Mouse (Mus musculus): ENCODE results near the gene Taf1c. TPM values are rescaled to one million over a fixed set of nuclear protein-coding genes. Genes with fewer than 3 reads are reported as not detected.

The Taf1c gene
- polyA plus RNA-seq, 1 experiment from 2014 or later = 11.4 TPM

GRCm38 (mm10) chr8:119620848-119621465 lies 15.9 kb upstream of the Taf1c start:
- Histone ChIP-seq H3K4me3 (ENCODE audit: low read depth, low read length) (no peak overlapping the region), H3K36me3 (ENCODE audit: control insufficient read depth, insufficient read depth, low read length) (no peaks in the 10 kb centered on the region), H3K9me3 (ENCODE audit: control insufficient read depth, low read length) (no peaks in the 10 kb centered on the region), H3K4me1 (ENCODE audit: control insufficient read depth, insufficient read depth, low read length) (no peaks in the 10 kb centered on the region), H3K9ac (ENCODE audit: low read length) (no peak overlapping the region), H3K27ac (replicated peaks; ENCODE audit: low read depth, low read length) (no peak overlapping the region), H3K4me2 (ENCODE audit: low read depth, severe bottlenecking) (no peak overlapping the region), H3K27me3 (ENCODE audit: control insufficient read depth, insufficient read depth, low read length) (no peaks in the 10 kb centered on the region)
- DNase-seq (ENCODE audit: low spot score) (no peak), ATAC-seq (ENCODE audit: insufficient number of reproducible peaks, low FRiP score, low TSS enrichment, low read depth) (no peak)
- 90% methylated on average over 14 of the region's 14 CpGs for WGBS

- H3K4me2 ChIP-seq (ENCODE audit: low read depth, severe bottlenecking) = no peak overlapping the region
- H3K27ac ChIP-seq (replicated peaks; ENCODE audit: low read depth, low read length) = no peak overlapping the region
- no peak overlapping the region for H3K4me3 ChIP-seq (ENCODE audit: low read depth, low read length)
- DNase-seq (ENCODE audit: low spot score) (no peak), ATAC-seq (ENCODE audit: insufficient number of reproducible peaks, low FRiP score, low TSS enrichment, low read depth) (no peak)
- H3K27me3 ChIP-seq (ENCODE audit: control insufficient read depth, insufficient read depth, low read length) = no peaks in the 10 kb centered on the region
- H3K9me3 ChIP-seq (ENCODE audit: control insufficient read depth, low read length) = no peaks in the 10 kb centered on the region
- no peaks in the 10 kb centered on the region for H3K4me1 ChIP-seq (ENCODE audit: control insufficient read depth, insufficient read depth, low read length)
- no peaks in the 10 kb centered on the region for H3K36me3 ChIP-seq (ENCODE audit: control insufficient read depth, insufficient read depth, low read length)
- 76% methylated on average over 6 of the region's 6 CpGs for WGBS
- H3K9ac ChIP-seq (ENCODE audit: low read length) = no peak overlapping the region
These were observed 15.3 kb upstream of the Taf1c start for GRCm38 (mm10) chr8:119620116-119620840.

- ATAC-seq (ENCODE audit: insufficient number of reproducible peaks, low FRiP score, low TSS enrichment, low read depth) = no peak
- Histone ChIP-seq H3K9me3 (ENCODE audit: control insufficient read depth, low read length) (no peaks in the 10 kb centered on the region), H3K36me3 (ENCODE audit: control insufficient read depth, insufficient read depth, low read length) (no peaks in the 10 kb centered on the region), H3K4me1 (ENCODE audit: control insufficient read depth, insufficient read depth, low read length) (no peaks in the 10 kb centered on the region), H3K27ac (replicated peaks; ENCODE audit: low read depth, low read length) (no peak overlapping the region), H3K4me2 (ENCODE audit: low read depth, severe bottlenecking) (no peak overlapping the region), H3K9ac (ENCODE audit: low read length) (no peak overlapping the region), H3K4me3 (ENCODE audit: low read depth, low read length) (no peak overlapping the region), H3K27me3 (ENCODE audit: control insufficient read depth, insufficient read depth, low read length) (no peaks in the 10 kb centered on the region)
- WGBS = 71% methylated on average over 5 of the region's 5 CpGs
- no peak for DNase-seq (ENCODE audit: low spot score)
These were observed 13.9 kb upstream of the Taf1c start for GRCm38 (mm10) chr8:119618887-119619286.

- no peaks in the 10 kb centered on the region for H3K9me3 ChIP-seq (ENCODE audit: control insufficient read depth, low read length)
- ATAC-seq (ENCODE audit: insufficient number of reproducible peaks, low FRiP score, low TSS enrichment, low read depth) (no peak), DNase-seq (ENCODE audit: low spot score) (no peak)
- no peaks in the 10 kb centered on the region for H3K27me3 ChIP-seq (ENCODE audit: control insufficient read depth, insufficient read depth, low read length)
- H3K9ac ChIP-seq (ENCODE audit: low read length) = no peak overlapping the region
- no peaks in the 10 kb centered on the region for H3K4me1 ChIP-seq (ENCODE audit: control insufficient read depth, insufficient read depth, low read length)
- WGBS = 87% methylated on average over 5 of the region's 5 CpGs
- no peaks in the 10 kb centered on the region for H3K36me3 ChIP-seq (ENCODE audit: control insufficient read depth, insufficient read depth, low read length)
- H3K27ac ChIP-seq (replicated peaks; ENCODE audit: low read depth, low read length) = no peak overlapping the region
- no peak overlapping the region for H3K4me3 ChIP-seq (ENCODE audit: low read depth, low read length)
- no peak overlapping the region for H3K4me2 ChIP-seq (ENCODE audit: low read depth, severe bottlenecking)
These were observed 12.6 kb upstream of the Taf1c start for GRCm38 (mm10) chr8:119617586-119617985.

- Histone ChIP-seq H3K36me3 (ENCODE audit: control insufficient read depth, insufficient read depth, low read length) (no peaks in the 10 kb centered on the region), H3K9ac (ENCODE audit: low read length) (no peak overlapping the region), H3K4me1 (ENCODE audit: control insufficient read depth, insufficient read depth, low read length) (no peaks in the 10 kb centered on the region), H3K4me3 (ENCODE audit: low read depth, low read length) (no peak overlapping the region), H3K27me3 (ENCODE audit: control insufficient read depth, insufficient read depth, low read length) (no peaks in the 10 kb centered on the region), H3K9me3 (ENCODE audit: control insufficient read depth, low read length) (no peaks in the 10 kb centered on the region), H3K27ac (replicated peaks; ENCODE audit: low read depth, low read length) (no peak overlapping the region), H3K4me2 (ENCODE audit: low read depth, severe bottlenecking) (no peak overlapping the region)
- 86% methylated on average over 4 of the region's 4 CpGs for WGBS
- ATAC-seq (ENCODE audit: insufficient number of reproducible peaks, low FRiP score, low TSS enrichment, low read depth) (no peak), DNase-seq (ENCODE audit: low spot score) (no peak)
These were observed 11.8 kb upstream of the Taf1c start for GRCm38 (mm10) chr8:119616811-119617210.

- Histone ChIP-seq H3K9me3 (ENCODE audit: control insufficient read depth, low read length) (no peaks in the 10 kb centered on the region), H3K4me3 (ENCODE audit: low read depth, low read length) (no peak overlapping the region), H3K27ac (replicated peaks; ENCODE audit: low read depth, low read length) (no peak overlapping the region), H3K4me2 (ENCODE audit: low read depth, severe bottlenecking) (no peak overlapping the region), H3K36me3 (ENCODE audit: control insufficient read depth, insufficient read depth, low read length) (no peaks in the 10 kb centered on the region), H3K27me3 (ENCODE audit: control insufficient read depth, insufficient read depth, low read length) (no peaks in the 10 kb centered on the region), H3K4me1 (ENCODE audit: control insufficient read depth, insufficient read depth, low read length) (no peaks in the 10 kb centered on the region), H3K9ac (ENCODE audit: low read length) (no peak overlapping the region)
- 82% methylated on average over 7 of the region's 7 CpGs for WGBS
- DNase-seq (ENCODE audit: low spot score) (no peak), ATAC-seq (ENCODE audit: insufficient number of reproducible peaks, low FRiP score, low TSS enrichment, low read depth) (no peak)
These were observed 11.3 kb upstream of the Taf1c start for GRCm38 (mm10) chr8:119616358-119616757.

GRCm38 (mm10) chr8:119615096-119615495 lies 10.1 kb upstream of the Taf1c start:
- no peak for ATAC-seq (ENCODE audit: insufficient number of reproducible peaks, low FRiP score, low TSS enrichment, low read depth)
- no peak overlapping the region for H3K27ac ChIP-seq (replicated peaks; ENCODE audit: low read depth, low read length)
- H3K4me1 ChIP-seq (ENCODE audit: control insufficient read depth, insufficient read depth, low read length) = no peaks in the 10 kb centered on the region
- 76% methylated on average over 14 of the region's 14 CpGs for WGBS
- H3K4me2 ChIP-seq (ENCODE audit: low read depth, severe bottlenecking) = no peak overlapping the region
- no peak overlapping the region for H3K9ac ChIP-seq (ENCODE audit: low read length)
- H3K27me3 ChIP-seq (ENCODE audit: control insufficient read depth, insufficient read depth, low read length) = no peaks in the 10 kb centered on the region
- no peak overlapping the region for H3K4me3 ChIP-seq (ENCODE audit: low read depth, low read length)
- H3K36me3 ChIP-seq (ENCODE audit: control insufficient read depth, insufficient read depth, low read length) = no peaks in the 10 kb centered on the region
- no peak for DNase-seq (ENCODE audit: low spot score)
- no peaks in the 10 kb centered on the region for H3K9me3 ChIP-seq (ENCODE audit: control insufficient read depth, low read length)

GRCm38 (mm10) chr8:119612471-119612870 lies 7.4 kb upstream of the Taf1c start, which contains the start of gene Adad2:
TSS of gene Adad2 (plus strand) at chr8:119612747.
- 78% methylated on average over 26 of the region's 26 CpGs for WGBS
- H3K27ac ChIP-seq (replicated peaks; ENCODE audit: low read depth, low read length) = no peak within 1 kb of the TSS
- H3K4me2 ChIP-seq (ENCODE audit: low read depth, severe bottlenecking) = no peak within 1 kb of the TSS
- H3K9me3 ChIP-seq (ENCODE audit: control insufficient read depth, low read length) = no peaks in the 10 kb centered on the region; the same call in 1 of the 2 replicates
- no peak for DNase-seq (ENCODE audit: low spot score)
- no peak within 1 kb of the TSS for H3K9ac ChIP-seq (ENCODE audit: low read length)
- no peaks in the 10 kb centered on the region for H3K4me1 ChIP-seq (ENCODE audit: control insufficient read depth, insufficient read depth, low read length)
- no peaks in the 10 kb centered on the region for H3K36me3 ChIP-seq (ENCODE audit: control insufficient read depth, insufficient read depth, low read length)
- no peak within 1 kb of the TSS for H3K4me3 ChIP-seq (ENCODE audit: low read depth, low read length)
- ATAC-seq (ENCODE audit: insufficient number of reproducible peaks, low FRiP score, low TSS enrichment, low read depth) = no peak
- H3K27me3 ChIP-seq (ENCODE audit: control insufficient read depth, insufficient read depth, low read length) = no peaks in the 10 kb centered on the region
